Mouse (Mus musculus): ENCODE results near the gene Sdk2. TPM values are rescaled to one million over a fixed set of nuclear protein-coding genes. Genes with fewer than 3 reads are reported as not detected.
A peak's percentile ranks its signal among the peaks of the same experiment; 100 is the strongest.

The Sdk2 gene
- polyA plus RNA-seq, 1 experiment from 2014 or later = 3.6 TPM

GRCm38 (mm10) chr11:113785406-113786171 is 281.3 kb downstream of the Sdk2 start:
- WGBS = 3% methylated on average over 19 of the region's 19 CpGs
- peak; percentile 89 for ATAC-seq (ENCODE audit: low FRiP score)
- Histone ChIP-seq H3K27ac (peak overlapping the region; percentile 90), H3K4me3 (replicated peaks; ENCODE audit: low read length) (peak overlapping the region; percentile 14), H3K4me1 (replicated peaks; ENCODE audit: control insufficient read depth, insufficient read depth, low read length) (peaks cover 38% of the 10 kb centered on the region), H3K36me3 (replicated peaks; ENCODE audit: control insufficient read depth, insufficient read depth) (no peaks in the 10 kb centered on the region), H3K4me2 (replicated peaks) (peak overlapping the region; percentile 50), H3K9me3 (ENCODE audit: control insufficient read depth, low read length) (no peaks in the 10 kb centered on the region), H3K27me3 (ENCODE audit: control insufficient read depth, insufficient read depth, low read length) (no peaks in the 10 kb centered on the region), H3K9ac (peak overlapping the region; percentile 50)
- DNase-seq (ENCODE audit: low spot score) = peak; percentile 79

- H3K4me3 ChIP-seq (replicated peaks; ENCODE audit: low read length) = no peak overlapping the region
- H3K4me1 ChIP-seq (replicated peaks; ENCODE audit: control insufficient read depth, insufficient read depth, low read length) = peaks cover 38% of the 10 kb centered on the region
- peak overlapping the region; percentile 90 for H3K27ac ChIP-seq
- peak; percentile 22; the same call in 1 of the 2 replicates for ATAC-seq (ENCODE audit: low FRiP score)
- no peak for DNase-seq (ENCODE audit: low spot score)
- peak overlapping the region; percentile 50 for H3K4me2 ChIP-seq (replicated peaks)
- H3K9ac ChIP-seq = peak overlapping the region; percentile 50; the same call in 1 of the 2 replicates
- 24% methylated on average over 2 of the region's 2 CpGs for WGBS
- H3K27me3 ChIP-seq (ENCODE audit: control insufficient read depth, insufficient read depth, low read length) = no peaks in the 10 kb centered on the region
- no peaks in the 10 kb centered on the region for H3K36me3 ChIP-seq (replicated peaks; ENCODE audit: control insufficient read depth, insufficient read depth)
- no peaks in the 10 kb centered on the region for H3K9me3 ChIP-seq (ENCODE audit: control insufficient read depth, low read length)
These were observed 282.0 kb downstream of the Sdk2 start for GRCm38 (mm10) chr11:113784656-113785396.

- DNase-seq (ENCODE audit: low spot score) (no peak), ATAC-seq (ENCODE audit: low FRiP score) (no peak)
- no peak overlapping the region for H3K27ac ChIP-seq
- H3K27me3 ChIP-seq (ENCODE audit: control insufficient read depth, insufficient read depth, low read length) = no peaks in the 10 kb centered on the region
- H3K9me3 ChIP-seq (ENCODE audit: control insufficient read depth, low read length) = no peaks in the 10 kb centered on the region
- H3K4me2 ChIP-seq (replicated peaks) = no peak overlapping the region
- 56% methylated on average over 2 of the region's 2 CpGs for WGBS
- H3K36me3 ChIP-seq (replicated peaks; ENCODE audit: control insufficient read depth, insufficient read depth) = no peaks in the 10 kb centered on the region
- H3K4me1 ChIP-seq (replicated peaks; ENCODE audit: control insufficient read depth, insufficient read depth, low read length) = peaks cover 41% of the 10 kb centered on the region
- no peak overlapping the region for H3K9ac ChIP-seq
- H3K4me3 ChIP-seq (replicated peaks; ENCODE audit: low read length) = no peak overlapping the region
These were observed 284.4 kb downstream of the Sdk2 start for GRCm38 (mm10) chr11:113782496-113782895.

GRCm38 (mm10) chr11:113782006-113782405 is 284.8 kb downstream of the Sdk2 start:
- Histone ChIP-seq H3K4me1 (replicated peaks; ENCODE audit: control insufficient read depth, insufficient read depth, low read length) (peaks cover 39% of the 10 kb centered on the region), H3K4me3 (replicated peaks; ENCODE audit: low read length) (no peak overlapping the region), H3K27me3 (ENCODE audit: control insufficient read depth, insufficient read depth, low read length) (no peaks in the 10 kb centered on the region), H3K9me3 (ENCODE audit: control insufficient read depth, low read length) (no peaks in the 10 kb centered on the region), H3K9ac (no peak overlapping the region), H3K4me2 (replicated peaks) (no peak overlapping the region), H3K27ac (no peak overlapping the region), H3K36me3 (replicated peaks; ENCODE audit: control insufficient read depth, insufficient read depth) (no peaks in the 10 kb centered on the region)
- 41% methylated on average over 2 of the region's 2 CpGs for WGBS
- DNase-seq (ENCODE audit: low spot score) = no peak
- ATAC-seq (ENCODE audit: low FRiP score) = no peak

GRCm38 (mm10) chr11:113779680-113780041 is 287.2 kb downstream of the Sdk2 start:
- ATAC-seq (ENCODE audit: low FRiP score) (no peak), DNase-seq (ENCODE audit: low spot score) (no peak)
- Histone ChIP-seq H3K9me3 (ENCODE audit: control insufficient read depth, low read length) (no peaks in the 10 kb centered on the region), H3K27me3 (ENCODE audit: control insufficient read depth, insufficient read depth, low read length) (no peaks in the 10 kb centered on the region), H3K4me2 (replicated peaks) (no peak overlapping the region), H3K27ac (no peak overlapping the region), H3K4me3 (replicated peaks; ENCODE audit: low read length) (no peak overlapping the region), H3K9ac (no peak overlapping the region), H3K36me3 (replicated peaks; ENCODE audit: control insufficient read depth, insufficient read depth) (no peaks in the 10 kb centered on the region), H3K4me1 (replicated peaks; ENCODE audit: control insufficient read depth, insufficient read depth, low read length) (peaks cover 20% of the 10 kb centered on the region)
- WGBS = 8% methylated on average over 6 of the region's 6 CpGs

- ATAC-seq (ENCODE audit: low FRiP score) (no peak), DNase-seq (ENCODE audit: low spot score) (no peak)
- H3K4me2 ChIP-seq (replicated peaks) = no peak overlapping the region
- H3K9me3 ChIP-seq (ENCODE audit: control insufficient read depth, low read length) = no peaks in the 10 kb centered on the region
- WGBS = 13% methylated on average over 20 of the region's 20 CpGs
- H3K36me3 ChIP-seq (replicated peaks; ENCODE audit: control insufficient read depth, insufficient read depth) = no peaks in the 10 kb centered on the region
- no peak overlapping the region for H3K9ac ChIP-seq
- peaks cover 18% of the 10 kb centered on the region for H3K4me1 ChIP-seq (replicated peaks; ENCODE audit: control insufficient read depth, insufficient read depth, low read length)
- H3K27me3 ChIP-seq (ENCODE audit: control insufficient read depth, insufficient read depth, low read length) = no peaks in the 10 kb centered on the region
- H3K4me3 ChIP-seq (replicated peaks; ENCODE audit: low read length) = no peak overlapping the region
- no peak overlapping the region for H3K27ac ChIP-seq
These were observed 287.8 kb downstream of the Sdk2 start for GRCm38 (mm10) chr11:113778733-113779679.

- Histone ChIP-seq H3K4me3 (replicated peaks; ENCODE audit: low read length) (no peak overlapping the region), H3K4me2 (replicated peaks) (no peak overlapping the region), H3K27ac (no peak overlapping the region), H3K36me3 (replicated peaks; ENCODE audit: control insufficient read depth, insufficient read depth) (no peaks in the 10 kb centered on the region), H3K4me1 (replicated peaks; ENCODE audit: control insufficient read depth, insufficient read depth, low read length) (peaks cover 18% of the 10 kb centered on the region), H3K9ac (no peak overlapping the region), H3K9me3 (ENCODE audit: control insufficient read depth, low read length) (no peaks in the 10 kb centered on the region), H3K27me3 (ENCODE audit: control insufficient read depth, insufficient read depth, low read length) (no peaks in the 10 kb centered on the region)
- ATAC-seq (ENCODE audit: low FRiP score) (no peak), DNase-seq (ENCODE audit: low spot score) (no peak)
- 44% methylated on average over 8 of the region's 8 CpGs for WGBS
These were observed 288.9 kb downstream of the Sdk2 start for GRCm38 (mm10) chr11:113777878-113778464.

- Histone ChIP-seq H3K27ac (no peak overlapping the region), H3K4me2 (replicated peaks) (no peak overlapping the region), H3K4me1 (replicated peaks; ENCODE audit: control insufficient read depth, insufficient read depth, low read length) (peaks cover 13% of the 10 kb centered on the region), H3K4me3 (replicated peaks; ENCODE audit: low read length) (no peak overlapping the region), H3K27me3 (ENCODE audit: control insufficient read depth, insufficient read depth, low read length) (no peaks in the 10 kb centered on the region), H3K9ac (no peak overlapping the region), H3K9me3 (ENCODE audit: control insufficient read depth, low read length) (no peaks in the 10 kb centered on the region), H3K36me3 (replicated peaks; ENCODE audit: control insufficient read depth, insufficient read depth) (no peaks in the 10 kb centered on the region)
- WGBS = 67% methylated on average over 14 of the region's 14 CpGs
- DNase-seq (ENCODE audit: low spot score) (no peak), ATAC-seq (ENCODE audit: low FRiP score) (no peak)
These were observed 289.9 kb downstream of the Sdk2 start for GRCm38 (mm10) chr11:113776851-113777511.
